Mouse (Mus musculus): ENCODE data around the gene Hist1h2bb. TPM values are rescaled to one million over a fixed set of nuclear protein-coding genes. Genes with fewer than 3 reads are reported as not detected.

Hist1h2bb gene
- total RNA-seq, 1 experiment from 2014 or later, result 178 TPM

GRCm38 (mm10) chr13:23717593-23718245, 28.8 kb upstream of the Hist1h2bb start:
- peak; percentile 75 for ATAC-seq (replicated peaks; ENCODE audit: insufficient number of reproducible peaks, low FRiP score, low TSS enrichment, poor library complexity, severe bottlenecking)

- no peak for ATAC-seq (replicated peaks; ENCODE audit: insufficient number of reproducible peaks, low FRiP score, low TSS enrichment, poor library complexity, severe bottlenecking)
Observed at GRCm38 (mm10) chr13:23724239-23724638, 22.3 kb upstream of the Hist1h2bb start.

- peak; percentile 57; the same call in 1 of the 2 replicates for ATAC-seq (replicated peaks; ENCODE audit: insufficient number of reproducible peaks, low FRiP score, low TSS enrichment, poor library complexity, severe bottlenecking)
Observed at GRCm38 (mm10) chr13:23725213-23725612, 21.3 kb upstream of the Hist1h2bb start.

GRCm38 (mm10) chr13:23728472-23729191, 17.9 kb upstream of the Hist1h2bb start:
- no peak for ATAC-seq (replicated peaks; ENCODE audit: insufficient number of reproducible peaks, low FRiP score, low TSS enrichment, poor library complexity, severe bottlenecking)

GRCm38 (mm10) chr13:23729192-23729525, 17.4 kb upstream of the Hist1h2bb start:
- peak; percentile 58; the same call in 1 of the 2 replicates for ATAC-seq (replicated peaks; ENCODE audit: insufficient number of reproducible peaks, low FRiP score, low TSS enrichment, poor library complexity, severe bottlenecking)

GRCm38 (mm10) chr13:23729706-23730105, 16.8 kb upstream of the Hist1h2bb start:
- no peak for ATAC-seq (replicated peaks; ENCODE audit: insufficient number of reproducible peaks, low FRiP score, low TSS enrichment, poor library complexity, severe bottlenecking)

- ATAC-seq (replicated peaks; ENCODE audit: insufficient number of reproducible peaks, low FRiP score, low TSS enrichment, poor library complexity, severe bottlenecking), result no peak
Observed at GRCm38 (mm10) chr13:23730479-23730878, 16.1 kb upstream of the Hist1h2bb start.

GRCm38 (mm10) chr13:23732156-23732804, 14.3 kb upstream of the Hist1h2bb start:
- peak; percentile 64; the same call in 1 of the 2 replicates for ATAC-seq (replicated peaks; ENCODE audit: insufficient number of reproducible peaks, low FRiP score, low TSS enrichment, poor library complexity, severe bottlenecking)

- ATAC-seq (replicated peaks; ENCODE audit: insufficient number of reproducible peaks, low FRiP score, low TSS enrichment, poor library complexity, severe bottlenecking), result no peak
Observed at GRCm38 (mm10) chr13:23737091-23737490, 9.4 kb upstream of the Hist1h2bb start.

GRCm38 (mm10) chr13:23738041-23738440, 8.5 kb upstream of the Hist1h2bb start:
- ATAC-seq (replicated peaks; ENCODE audit: insufficient number of reproducible peaks, low FRiP score, low TSS enrichment, poor library complexity, severe bottlenecking), result no peak

GRCm38 (mm10) chr13:23738677-23739068, 7.9 kb upstream of the Hist1h2bb start, which contains the start of gene Hist1h1c:
Hist1h1c (plus strand) TSS chr13:23738808.
- ATAC-seq (replicated peaks; ENCODE audit: insufficient number of reproducible peaks, low FRiP score, low TSS enrichment, poor library complexity, severe bottlenecking), result peak; percentile 78

GRCm38 (mm10) chr13:23739069-23739921, 7.2 kb upstream of the Hist1h2bb start:
- ATAC-seq (replicated peaks; ENCODE audit: insufficient number of reproducible peaks, low FRiP score, low TSS enrichment, poor library complexity, severe bottlenecking), result peak; percentile 86

- peak; percentile 48; the same call in 1 of the 2 replicates for ATAC-seq (replicated peaks; ENCODE audit: insufficient number of reproducible peaks, low FRiP score, low TSS enrichment, poor library complexity, severe bottlenecking)
Observed at GRCm38 (mm10) chr13:23739922-23740252, 6.6 kb upstream of the Hist1h2bb start.

GRCm38 (mm10) chr13:23740256-23740840, 6.2 kb upstream of the Hist1h2bb start:
- ATAC-seq (replicated peaks; ENCODE audit: insufficient number of reproducible peaks, low FRiP score, low TSS enrichment, poor library complexity, severe bottlenecking), result no peak

- no peak for ATAC-seq (replicated peaks; ENCODE audit: insufficient number of reproducible peaks, low FRiP score, low TSS enrichment, poor library complexity, severe bottlenecking)
Observed at GRCm38 (mm10) chr13:23740910-23741309, 5.6 kb upstream of the Hist1h2bb start.

- ATAC-seq (replicated peaks; ENCODE audit: insufficient number of reproducible peaks, low FRiP score, low TSS enrichment, poor library complexity, severe bottlenecking), result no peak
Observed at GRCm38 (mm10) chr13:23742007-23742406, 4.5 kb upstream of the Hist1h2bb start.

- no peak for ATAC-seq (replicated peaks; ENCODE audit: insufficient number of reproducible peaks, low FRiP score, low TSS enrichment, poor library complexity, severe bottlenecking)
Observed at GRCm38 (mm10) chr13:23743215-23743614, 3.3 kb upstream of the Hist1h2bb start.

- no peak for ATAC-seq (replicated peaks; ENCODE audit: insufficient number of reproducible peaks, low FRiP score, low TSS enrichment, poor library complexity, severe bottlenecking)
Observed at GRCm38 (mm10) chr13:23743963-23744362, 2.6 kb upstream of the Hist1h2bb start.

Measured in monocyte, adult 5-6 weeks (primary cell).